Mouse (Mus musculus) forebrain, postnatal 0 days (tissue): ENCODE data around the gene Ugt1a7c. TPM values are rescaled to one million over a fixed set of nuclear protein-coding genes. Genes with fewer than 3 reads are reported as not detected.
"Not testable (repeated sequence)": the region's sequence is repeated elsewhere in the genome, so short reads cannot be mapped to it uniquely, and the experiment has no call there.

Source experiments
- ATAC-seq: fragments of 200-750 bp; cut with Nextera tagmentation; 2 replicates; pipeline ENCODE4 v1.8.0; 2017; ENCODE audit warnings: mild to moderate bottlenecking, moderate library complexity
- DNase-seq: peaks from one replicate; pipeline ENCODE4 v3.0.0-alpha.2; 2015
- H3K27ac ChIP-seq: fragments of 300-500 bp; sonication (generic); 2 replicates; pipeline ENCODE4 v1.5.1; 2014; ENCODE audit warnings: low read depth, mild to moderate bottlenecking, antibody characterized with exemption, low read length, moderate library complexity, mixed read lengths
- H3K27me3 ChIP-seq: fragments of 300-500 bp; sonication (generic); 2 replicates; pipeline ENCODE4 v1.6.1; 2014; ENCODE audit warnings: mild to moderate bottlenecking, low read length, mixed read lengths; ENCODE audit not compliant: insufficient read depth
- H3K36me3 ChIP-seq: fragments of 300-500 bp; sonication (generic); 2 replicates; pipeline ENCODE4 v1.6.1; 2014; ENCODE audit warnings: mild to moderate bottlenecking, moderate library complexity; ENCODE audit not compliant: insufficient read depth
- H3K4me1 ChIP-seq: fragments of 300-500 bp; sonication (generic); 2 replicates; pipeline ENCODE4 v1.6.1; 2014; ENCODE audit warnings: antibody characterized with exemption; ENCODE audit not compliant: insufficient read depth
- H3K4me2 ChIP-seq: fragments of 300-500 bp; sonication (generic); 2 replicates; pipeline ENCODE4 v1.6.1; 2014; ENCODE audit warnings: low read depth, mild to moderate bottlenecking, moderate library complexity
- H3K4me3 ChIP-seq: fragments of 300-500 bp; sonication (generic); 2 replicates; pipeline ENCODE4 v1.5.1; 2014; ENCODE audit warnings: low read depth, low read length, mixed read lengths
- H3K9ac ChIP-seq: fragments of 300-500 bp; sonication (generic); 2 replicates; pipeline ENCODE4 v1.6.1; 2014; ENCODE audit warnings: mild to moderate bottlenecking
- H3K9me3 ChIP-seq: fragments of 300-500 bp; sonication (generic); 2 replicates; pipeline ENCODE4 v1.6.1; 2016; ENCODE audit warnings: low read length
- CTCF ChIP-seq: sonication (generic); IDR thresholded peaks from 2 replicates; pipeline ENCODE4 v1.5.1; 2016; ENCODE audit warnings: antibody characterized with exemption, control low read depth, low read depth
- WGBS: fragments of 180-500 bp; shearing (Covaris S2); extraction: QIAGEN DNeasy Blood & Tissue Kit; methylation state at CpG from one replicate; pipeline ENCODE4 v1.1.7; 2014; 5-methylcytosine and 5-hydroxymethylcytosine counted together
- polyA plus RNA-seq: library from polyadenylated mRNA; unstranded; fragments of >200 nt; fragmentation: Nextera tagmentation; extraction: Ambion mirVana; gene quantifications from 2 replicates; pipeline ENCODE4 v1.2.1, GENCODE M21; 2015
- total RNA-seq: library from RNA; depleted of rRNA; stranded (reverse); fragments of >200 nt; gene quantifications from 2 replicates; pipeline ENCODE4 v1.2.3, GENCODE M21; 2014; rRNA removed

The Ugt1a7c gene
- 1.2 and 1.9 TPM in 2 replicates for total RNA-seq
- polyA plus RNA-seq = 1.4 and 1.7 TPM in 2 replicates

DNA sequence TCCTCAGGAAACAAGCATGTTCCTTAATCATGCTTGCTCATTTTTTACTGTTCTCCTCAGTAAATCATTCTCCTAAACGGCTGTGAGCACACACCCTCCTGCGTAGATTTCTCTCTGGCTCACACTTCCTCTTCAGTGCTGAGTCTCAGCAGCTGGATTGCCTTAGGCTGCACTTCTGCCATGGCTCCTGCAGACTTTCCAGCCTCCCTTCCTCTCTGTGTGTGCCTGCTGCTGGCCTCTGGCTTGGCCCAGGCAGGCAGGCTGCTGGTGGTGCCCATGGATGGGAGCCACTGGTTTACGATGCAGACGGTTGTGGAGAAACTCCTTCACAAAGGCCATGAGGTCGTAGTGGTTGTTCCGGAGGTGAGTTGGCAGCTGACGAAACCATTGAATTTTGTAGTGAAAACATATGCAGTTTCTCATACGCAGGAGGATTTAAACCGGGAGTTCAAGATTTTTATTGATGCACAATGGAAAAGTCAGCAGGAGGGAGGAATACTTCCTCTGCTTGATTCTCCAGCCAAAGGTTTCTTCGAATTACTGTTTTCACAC, at the start of gene Ugt1a7c:
TSS of gene Ugt1a7c (plus strand) at position 122 of the 552 bp plus-strand sequence.
- 60% methylated on average over 10 of the region's 10 CpGs for WGBS
- Histone ChIP-seq H3K4me2 (no peak within 1 kb of the TSS), H3K36me3 (no peaks in the 10 kb centered on the region), H3K27ac (no peak within 1 kb of the TSS), H3K9ac (no peak within 1 kb of the TSS), H3K27me3 (no peaks in the 10 kb centered on the region), H3K4me1 (no peaks in the 10 kb centered on the region), H3K9me3 (no peaks in the 10 kb centered on the region), H3K4me3 (no peak within 1 kb of the TSS)
- no peak for ATAC-seq
- DNase-seq = no peak
- TF ChIP-seq CTCF = no peak

DNA sequence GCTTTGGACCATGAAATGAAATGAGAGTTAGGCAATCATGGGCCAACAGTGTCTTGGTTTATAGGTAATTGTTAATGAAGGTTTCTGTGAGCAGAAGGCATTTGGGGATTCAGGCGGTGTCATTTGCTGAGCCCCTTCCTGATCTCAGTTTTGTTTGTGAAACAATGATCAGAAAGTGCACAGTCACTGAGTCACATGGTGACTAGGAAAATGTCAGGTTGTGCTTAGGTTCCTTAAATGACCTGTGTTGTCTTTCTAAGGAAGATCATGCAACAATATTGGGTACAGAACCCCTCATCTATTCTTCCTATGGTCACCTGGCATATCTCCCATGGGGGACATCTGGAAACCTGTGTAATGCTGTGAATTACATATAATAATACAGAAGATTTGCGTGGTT, 47.5 kb upstream of the Ugt1a7c start:
- not testable (repeated sequence) for H3K9me3 ChIP-seq, H3K27ac ChIP-seq, H3K4me3 ChIP-seq, H3K36me3 ChIP-seq, H3K4me1 ChIP-seq, ATAC-seq, H3K27me3 ChIP-seq, H3K4me2 ChIP-seq, DNase-seq, H3K9ac ChIP-seq
- WGBS = 86% methylated on average over 2 of the region's 2 CpGs

- Histone ChIP-seq H3K36me3 (no peaks in the 10 kb centered on the region), H3K4me1 (no peaks in the 10 kb centered on the region), H3K27me3 (no peaks in the 10 kb centered on the region), H3K9ac (no peak within 1 kb of the TSS), H3K4me3 (no peak within 1 kb of the TSS), H3K4me2 (no peak within 1 kb of the TSS), H3K9me3 (no peaks in the 10 kb centered on the region), H3K27ac (no peak within 1 kb of the TSS)
- DNase-seq (no peak), ATAC-seq (no peak)
- WGBS = 85% methylated on average over 1 of the region's 1 CpGs
- no peak for TF ChIP-seq CTCF
Measured at GRCm38 (mm10) chr1:88055088-88055487, 39.8 kb upstream of the Ugt1a7c start, which contains the start of gene Ugt1a10. Gene Ugt1a10 (plus strand): TSS chr1:88055388.

- not testable (repeated sequence) for H3K9ac ChIP-seq, H3K9me3 ChIP-seq, H3K27me3 ChIP-seq, ATAC-seq, H3K4me1 ChIP-seq, H3K4me3 ChIP-seq, H3K36me3 ChIP-seq, H3K27ac ChIP-seq, H3K4me2 ChIP-seq, DNase-seq
- WGBS = 25% methylated on average over 1 of the region's 2 CpGs
Measured at GRCm38 (mm10) chr1:88066472-88067102, 28.3 kb upstream of the Ugt1a7c start.

GRCm38 (mm10) chr1:88070495-88070894, 24.4 kb upstream of the Ugt1a7c start, which contains the start of gene Ugt1a9:
Gene Ugt1a9 (plus strand): TSS chr1:88070800.
- Histone ChIP-seq H3K9ac (no peak within 1 kb of the TSS), H3K4me2 (no peak within 1 kb of the TSS), H3K9me3 (no peaks in the 10 kb centered on the region), H3K4me3 (no peak within 1 kb of the TSS), H3K4me1 (no peaks in the 10 kb centered on the region), H3K36me3 (no peaks in the 10 kb centered on the region), H3K27ac (no peak within 1 kb of the TSS), H3K27me3 (no peaks in the 10 kb centered on the region)
- WGBS = 80% methylated on average over 2 of the region's 2 CpGs
- DNase-seq (no peak), ATAC-seq (no peak)
- TF ChIP-seq CTCF = no peak

DNA sequence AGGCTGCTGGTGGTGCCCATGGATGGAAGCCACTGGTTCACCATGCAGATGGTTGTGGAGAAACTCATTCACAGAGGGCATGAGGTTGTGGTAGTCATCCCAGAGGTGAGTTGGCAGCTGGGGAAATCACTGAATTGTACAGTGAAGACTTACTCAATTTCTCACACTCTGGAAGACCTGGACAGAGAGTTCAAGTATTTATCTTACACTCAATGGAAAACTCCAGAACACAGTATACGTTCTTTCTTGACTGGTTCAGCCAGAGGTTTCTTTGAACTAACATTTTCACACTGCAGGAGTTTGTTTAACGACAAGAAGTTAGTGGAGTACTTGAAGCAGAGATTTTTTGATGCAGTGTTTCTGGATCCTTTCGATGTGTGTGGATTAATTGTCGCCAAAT, 24.0 kb upstream of the Ugt1a7c start:
- H3K27me3 ChIP-seq = no peaks in the 10 kb centered on the region
- no peak overlapping the region for H3K4me3 ChIP-seq
- ATAC-seq (no peak), DNase-seq (no peak)
- no peaks in the 10 kb centered on the region for H3K9me3 ChIP-seq
- no peak overlapping the region for H3K27ac ChIP-seq
- H3K36me3 ChIP-seq = no peaks in the 10 kb centered on the region
- H3K4me1 ChIP-seq = no peaks in the 10 kb centered on the region
- no peak overlapping the region for H3K9ac ChIP-seq
- TF ChIP-seq CTCF = no peak
- 86% methylated on average over 4 of the region's 4 CpGs for WGBS
- H3K4me2 ChIP-seq = no peak overlapping the region

- no peak for ATAC-seq
- H3K9me3 ChIP-seq = no peaks in the 10 kb centered on the region
- no peaks in the 10 kb centered on the region for H3K4me1 ChIP-seq
- H3K4me2 ChIP-seq = no peak overlapping the region
- H3K27ac ChIP-seq = no peak overlapping the region
- H3K36me3 ChIP-seq = no peaks in the 10 kb centered on the region
- TF ChIP-seq CTCF = no peak
- no peaks in the 10 kb centered on the region for H3K27me3 ChIP-seq
- no peak overlapping the region for H3K4me3 ChIP-seq
- 89% methylated on average over 2 of the region's 2 CpGs for WGBS
- no peak overlapping the region for H3K9ac ChIP-seq
- DNase-seq = no peak
Measured at GRCm38 (mm10) chr1:88074471-88074870, 20.4 kb upstream of the Ugt1a7c start.
